Mouse (Mus musculus): ENCODE data around the gene Apip. TPM values are rescaled to one million over a fixed set of nuclear protein-coding genes. Genes with fewer than 3 reads are reported as not detected.

Apip gene
- polyA plus RNA-seq, 1 experiment from 2014 or later: 87.2 TPM

DNA sequence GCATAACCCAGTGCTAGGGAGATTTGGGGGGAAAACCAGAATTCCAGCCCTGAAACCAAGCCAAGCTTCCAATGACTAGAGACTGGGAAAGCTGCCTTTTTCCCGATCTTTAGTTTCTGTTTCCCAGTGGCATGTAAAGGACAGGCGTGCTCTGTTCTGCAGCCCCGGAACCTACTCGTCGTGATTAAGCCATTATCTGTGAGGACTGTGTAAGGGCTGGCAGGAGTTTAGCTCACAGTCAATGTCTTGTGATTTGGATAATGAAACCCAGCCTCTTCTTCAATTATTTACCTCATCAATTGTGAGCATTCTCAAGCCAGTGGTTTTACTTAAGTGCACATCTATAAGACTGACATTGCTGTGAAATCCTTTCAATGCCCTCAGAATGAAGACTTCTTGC lies 43.7 kb downstream of the Apip start:
- WGBS: 83% methylated on average over 5 of the region's 5 CpGs
- ATAC-seq (ENCODE audit: low FRiP score, low read depth): no peak
- Histone ChIP-seq H3K9me3 (no peaks in the 10 kb centered on the region), H3K4me3 (no peak overlapping the region), H3K27ac (no peak overlapping the region), H3K27me3 (no peaks in the 10 kb centered on the region), H3K36me3 (no peaks in the 10 kb centered on the region), H3K4me1 (no peaks in the 10 kb centered on the region), H3K9ac (no peak overlapping the region), H3K4me2 (replicated peaks) (no peak overlapping the region)

GRCm38 (mm10) chr2:103118324-103119196 lies 45.1 kb downstream of the Apip start:
- Histone ChIP-seq H3K9me3 (no peaks in the 10 kb centered on the region), H3K27me3 (no peaks in the 10 kb centered on the region)
- 73% methylated on average over 6 of the region's 6 CpGs for WGBS

DNA sequence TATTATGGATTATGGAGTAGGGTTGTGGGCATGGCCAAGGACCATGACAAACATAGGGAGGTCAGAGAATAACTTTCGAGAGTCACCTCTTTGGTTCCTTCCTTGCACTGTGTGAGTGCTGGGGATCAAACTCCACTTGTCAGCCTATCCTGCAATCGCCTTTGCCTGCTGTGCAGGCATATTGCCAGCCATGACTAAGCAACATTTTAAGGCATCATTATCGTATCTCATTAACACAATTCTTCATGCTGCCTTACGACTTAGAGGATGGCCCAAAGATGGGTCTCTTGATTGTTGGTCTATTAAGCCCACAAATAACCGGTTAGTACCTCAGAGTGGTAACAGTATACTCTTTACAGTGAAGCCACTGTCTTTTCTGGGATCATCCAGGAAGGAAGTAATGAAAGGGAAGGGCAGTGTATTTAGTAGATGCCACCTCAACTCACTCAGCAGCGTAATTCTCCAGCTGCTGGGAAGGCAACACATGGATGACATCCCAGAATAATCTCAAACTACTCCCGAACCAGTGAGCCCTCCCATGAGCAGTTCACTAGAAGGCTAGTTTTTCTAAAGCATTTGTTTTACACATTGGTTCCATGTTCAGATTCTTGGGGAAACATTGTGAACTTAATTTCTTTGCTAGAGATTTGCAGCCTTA lies 45.9 kb downstream of the Apip start:
- Histone ChIP-seq H3K4me3 (no peak overlapping the region), H3K9ac (no peak overlapping the region), H3K9me3 (no peaks in the 10 kb centered on the region), H3K4me2 (replicated peaks) (no peak overlapping the region), H3K36me3 (no peaks in the 10 kb centered on the region), H3K27ac (no peak overlapping the region), H3K4me1 (no peaks in the 10 kb centered on the region), H3K27me3 (no peaks in the 10 kb centered on the region)
- no peak for ATAC-seq (ENCODE audit: low FRiP score, low read depth)
- 80% methylated on average over 7 of the region's 7 CpGs for WGBS

More at GRCm38 (mm10) chr2:103118324-103119196, 45.1 kb downstream of the Apip start:
- no peak overlapping the region for H3K9ac ChIP-seq
- no peak for ATAC-seq (ENCODE audit: low FRiP score, low read depth)
- H3K36me3 ChIP-seq: no peaks in the 10 kb centered on the region
- no peak overlapping the region for H3K4me3 ChIP-seq
- no peak overlapping the region for H3K27ac ChIP-seq
- H3K4me2 ChIP-seq (replicated peaks): no peak overlapping the region
- H3K4me1 ChIP-seq: no peaks in the 10 kb centered on the region

DNA sequence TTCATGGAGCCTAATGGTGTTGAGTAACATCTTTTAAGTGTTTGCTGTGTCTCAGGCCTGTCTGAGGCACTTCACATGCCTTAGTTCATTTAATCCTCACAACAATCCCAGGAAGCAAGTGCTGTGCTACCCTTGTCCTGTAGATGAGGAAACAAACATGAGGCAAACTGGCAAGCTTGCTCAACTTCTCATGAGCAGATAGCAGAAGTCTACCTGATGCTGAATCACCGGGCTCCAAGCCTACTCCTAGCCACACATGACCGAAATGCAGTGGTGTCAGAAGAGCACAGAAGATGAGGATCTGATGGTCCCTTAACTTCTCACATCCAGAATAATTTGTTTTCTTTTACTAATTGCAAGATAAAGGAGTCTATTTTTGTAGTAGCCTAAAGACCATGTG lies 56.2 kb downstream of the Apip start:
- Histone ChIP-seq H3K9ac (no peak overlapping the region), H3K36me3 (no peaks in the 10 kb centered on the region), H3K4me3 (no peak overlapping the region), H3K27ac (no peak overlapping the region), H3K9me3 (no peaks in the 10 kb centered on the region), H3K4me2 (replicated peaks) (no peak overlapping the region), H3K27me3 (no peaks in the 10 kb centered on the region), H3K4me1 (no peaks in the 10 kb centered on the region)
- 99% methylated on average over 2 of the region's 2 CpGs for WGBS
- ATAC-seq (ENCODE audit: low FRiP score, low read depth): no peak

GRCm38 (mm10) chr2:103131145-103131544 lies 57.7 kb downstream of the Apip start:
- WGBS: 27% methylated on average over 4 of the region's 4 CpGs
- H3K9ac ChIP-seq: no peak overlapping the region
- H3K27me3 ChIP-seq: no peaks in the 10 kb centered on the region
- no peaks in the 10 kb centered on the region for H3K4me1 ChIP-seq
- no peak overlapping the region for H3K4me2 ChIP-seq (replicated peaks)
- no peaks in the 10 kb centered on the region for H3K36me3 ChIP-seq
- no peak overlapping the region for H3K27ac ChIP-seq
- H3K4me3 ChIP-seq: no peak overlapping the region
- no peak for ATAC-seq (ENCODE audit: low FRiP score, low read depth)
- no peaks in the 10 kb centered on the region for H3K9me3 ChIP-seq

- WGBS: 66% methylated on average over 8 of the region's 8 CpGs
- 0 out of 2 replicates have a peak, but pooled peaks have one; percentile 5 for ATAC-seq (ENCODE audit: low FRiP score, low read depth)
- Histone ChIP-seq H3K4me2 (replicated peaks) (no peak overlapping the region), H3K4me1 (0 out of 2 replicates have a peak, but pooled peaks cover under 1% of the 10 kb centered on the region), H3K27me3 (no peaks in the 10 kb centered on the region), H3K36me3 (no peaks in the 10 kb centered on the region), H3K4me3 (no peak overlapping the region), H3K9ac (no peak overlapping the region), H3K27ac (no peak overlapping the region), H3K9me3 (no peaks in the 10 kb centered on the region)
Measured at GRCm38 (mm10) chr2:103138529-103139265, 65.2 kb downstream of the Apip start.

Other genes with a start within 250 kb of the Apip start
- gene Cd44, start 172.0 kb upstream of the Apip start, polyA plus RNA-seq (2015; fragmentation: Nextera tagmentation; extraction: Ambion mirVana): 11.7 and 13.0 TPM in 2 replicates
- 42.8 and 43.7 TPM in 2 replicates for gene Pdhx, start 162 bp upstream of the Apip start, polyA plus RNA-seq (2015; fragmentation: Nextera tagmentation; extraction: Ambion mirVana)
- 0.28 and 0.45 TPM in 2 replicates for gene Ehf, start 229.6 kb downstream of the Apip start, polyA plus RNA-seq (2015; fragmentation: Nextera tagmentation; extraction: Ambion mirVana)